Mouse (Mus musculus) heart, embryonic 11.5 days (tissue): ENCODE measurements at regions not wholly inside any gene's neighbourhood (a gene's known extent, or its start where the extent isn't known, plus 50 kb on each side); places are given as distances from the start of the nearest gene placed in this dataset.

Experiments used
- ATAC-seq: fragments of 200-750 bp; cut with Nextera tagmentation; replicated peaks from 2 replicates; pipeline ENCODE4 v1.8.0; 2017; ENCODE audit warnings: moderate library complexity; ENCODE audit not compliant: insufficient number of reproducible peaks, low FRiP score, low TSS enrichment
- H3K27ac ChIP-seq: fragments of 300-500 bp; sonication (generic); 2 replicates; pipeline ENCODE4 v1.5.1; 2014; ENCODE audit warnings: mild to moderate bottlenecking, low read depth, low read length
- H3K27me3 ChIP-seq: fragments of 300-500 bp; sonication (generic); 2 replicates; pipeline ENCODE4 v1.6.1; 2014; ENCODE audit warnings: mild to moderate bottlenecking, low read length, mixed read lengths; ENCODE audit not compliant: control insufficient read depth, insufficient read depth
- H3K36me3 ChIP-seq: fragments of 300-500 bp; sonication (generic); 2 replicates; pipeline ENCODE4 v1.6.1; 2014; ENCODE audit warnings: mild to moderate bottlenecking, low read length, moderate library complexity, mixed read lengths; ENCODE audit not compliant: control insufficient read depth, insufficient read depth
- H3K4me1 ChIP-seq: fragments of 300-500 bp; sonication (generic); 2 replicates; pipeline ENCODE4 v1.6.1; 2014; ENCODE audit warnings: low read length; ENCODE audit not compliant: control insufficient read depth, insufficient read depth
- H3K4me2 ChIP-seq: fragments of 300-500 bp; sonication (generic); 2 replicates; pipeline ENCODE4 v1.6.1; 2014; ENCODE audit warnings: mild to moderate bottlenecking, moderate library complexity
- H3K4me3 ChIP-seq: fragments of 300-500 bp; sonication (generic); 2 replicates; pipeline ENCODE4 v1.5.1; 2014; ENCODE audit warnings: low read depth, low read length
- H3K9ac ChIP-seq: fragments of 300-500 bp; sonication (generic); 2 replicates; pipeline ENCODE4 v1.6.1; 2014; ENCODE audit warnings: mild to moderate bottlenecking, low read depth, low read length, moderate library complexity
- H3K9me3 ChIP-seq: fragments of 300-500 bp; sonication (generic); replicated peaks from 2 replicates; pipeline ENCODE4 v1.6.1; 2016; ENCODE audit warnings: low read length; ENCODE audit not compliant: control insufficient read depth
- WGBS: fragments of 180-500 bp; shearing (Covaris S2); extraction: QIAGEN DNeasy Blood & Tissue Kit; methylation state at CpG from one replicate; pipeline ENCODE4 v1.1.7; 2014; ENCODE audit not compliant: insufficient replicate concordance; 5-methylcytosine and 5-hydroxymethylcytosine counted together

- Histone ChIP-seq H3K4me1 (0 out of 2 replicates have a peak, but pooled peaks cover 3% of the 10 kb centered on the region), H3K9ac (no peak overlapping the region), H3K9me3 (no peaks in the 10 kb centered on the region), H3K4me2 (no peak overlapping the region), H3K36me3 (no peaks in the 10 kb centered on the region), H3K4me3 (no peak overlapping the region), H3K27ac (no peak overlapping the region), H3K27me3 (no peaks in the 10 kb centered on the region)
- no peak for ATAC-seq
- WGBS: 72% methylated on average over 5 of the region's 5 CpGs
Measured at GRCm38 (mm10) chr15:67021391-67021790, 520.7 kb upstream of the Lrrc6 start.

GRCm38 (mm10) chr15:67019891-67020290 is 519.2 kb upstream of the Lrrc6 start:
- no peak overlapping the region for H3K9ac ChIP-seq
- no peaks in the 10 kb centered on the region for H3K27me3 ChIP-seq
- no peaks in the 10 kb centered on the region for H3K36me3 ChIP-seq
- no peak overlapping the region for H3K27ac ChIP-seq
- no peak overlapping the region for H3K4me3 ChIP-seq
- WGBS: 79% methylated on average over 1 of the region's 1 CpGs
- no peak for ATAC-seq
- no peak overlapping the region for H3K4me2 ChIP-seq
- H3K4me1 ChIP-seq: 0 out of 2 replicates have a peak, but pooled peaks cover 3% of the 10 kb centered on the region
- H3K9me3 ChIP-seq: no peaks in the 10 kb centered on the region

GRCm38 (mm10) chr15:67019194-67019661 is 518.5 kb upstream of the Lrrc6 start:
- Histone ChIP-seq H3K27me3 (no peaks in the 10 kb centered on the region), H3K9me3 (no peaks in the 10 kb centered on the region), H3K9ac (no peak overlapping the region), H3K4me2 (no peak overlapping the region), H3K4me1 (0 out of 2 replicates have a peak, but pooled peaks cover 3% of the 10 kb centered on the region), H3K36me3 (no peaks in the 10 kb centered on the region), H3K27ac (no peak overlapping the region), H3K4me3 (no peak overlapping the region)
- 0 out of 2 replicates have a peak, but pooled peaks have one; percentile 13 for ATAC-seq
- 28% methylated on average over 6 of the region's 6 CpGs for WGBS
